ENCODE assay signal across 26 mouse cellular contexts in genomic region chr12:106676566-106676965, GRCm38 (mm10).
DNase-seq lines count a peak whose midpoint lies in the region; ATAC-seq and TF ChIP-seq lines count a peak whose summit lies in the region.
"Had no signal": no experiment of that assay in that cellular context is flagged by ENCODE, and none has a peak within 500 bp of the region (broad histone marks: within the 10 kb centered on the region; RNA-seq: fewer than 3 reads in every experiment).

No protein-coding gene starts in this region.

- no peak for TF ChIP-seq CTCF in lung, embryonic 14.5 days (IDR thresholded peaks at IDR 0.05; ENCODE audit: low read depth)
- TF ChIP-seq CTCF in stomach, postnatal 0 days (IDR thresholded peaks at IDR 0.05; ENCODE audit: low read depth), result no peak
- TF ChIP-seq CTCF in cerebellum, adult 2 months (IDR thresholded peaks at IDR 0.05; ENCODE audit: borderline replicate concordance, insufficient read depth, low read depth, low read length), result no peak

- H3K9ac ChIP-seq in lung, embryonic 14.5 days, result no peak overlapping the region
- no peak overlapping the region for H3K9ac ChIP-seq in embryonic facial prominence, embryonic 15.5 days
- H3K9ac ChIP-seq in limb, embryonic 12.5 days (replicated peaks), result no peak overlapping the region
- H3K9ac ChIP-seq in stomach, postnatal 0 days (ENCODE audit: low read length), result no peak overlapping the region
- H3K9ac ChIP-seq: forebrain, embryonic 13.5 days; heart, embryonic 13.5 days; hindbrain, embryonic 15.5 days; liver, embryonic 15.5 days; lung, embryonic 15.5 days; midbrain, embryonic 12.5 days; neural tube, embryonic 12.5 days had no signal

- no peaks in the 10 kb centered on the region for H3K4me1 ChIP-seq in lung, embryonic 14.5 days (ENCODE audit: insufficient read depth)
- H3K4me1 ChIP-seq in embryonic facial prominence, embryonic 15.5 days, result 0 out of 2 replicates have a peak, but pooled peaks cover 5% of the 10 kb centered on the region
- peaks cover 42% of the 10 kb centered on the region for H3K4me1 ChIP-seq in limb, embryonic 12.5 days (replicated peaks)
- no peaks in the 10 kb centered on the region for H3K4me1 ChIP-seq in stomach, postnatal 0 days (replicated peaks; ENCODE audit: control insufficient read depth, insufficient read depth)
- H3K4me1 ChIP-seq in cerebellum, adult 2 months (ENCODE audit: control insufficient read depth, insufficient read depth, low read length), result no peaks in the 10 kb centered on the region
- H3K4me1 ChIP-seq: liver, embryonic 15.5 days; lung, embryonic 15.5 days; megakaryocyte, embryonic 14.5 days; neural tube, embryonic 12.5 days had no signal

- no peak for TF ChIP-seq POLR2A in cerebellum, adult 2 months (IDR thresholded peaks at IDR 0.05; ENCODE audit: borderline replicate concordance, insufficient read depth, low read length)

- peak; percentile 2 for DNase-seq in lung, embryonic 14.5 days
- DNase-seq in lung, postnatal 14 days, result no peak
- no peak for DNase-seq in stomach, postnatal 0 days (ENCODE audit: low spot score)
- DNase-seq in layer of hippocampus, adult 9-11 months, result no peak
- DNase-seq in cerebellum, adult 2 months, result no peak
- DNase-seq: adrenal gland, postnatal 14 days; cerebellum, adult 11-12 months; cerebellum, postnatal 10 days; gastrocnemius, postnatal 36 days; heart, adult 2 months; heart, postnatal 10 days; kidney, adult 2 months; kidney, postnatal 4 days; lung, postnatal 36 days had no signal

- no peaks in the 10 kb centered on the region for H3K36me3 ChIP-seq in lung, embryonic 14.5 days (ENCODE audit: insufficient read depth)
- no peaks in the 10 kb centered on the region for H3K36me3 ChIP-seq in embryonic facial prominence, embryonic 15.5 days
- H3K36me3 ChIP-seq in limb, embryonic 12.5 days, result no peaks in the 10 kb centered on the region
- no peaks in the 10 kb centered on the region for H3K36me3 ChIP-seq in stomach, postnatal 0 days (ENCODE audit: control insufficient read depth, insufficient read depth, low read length)
- H3K36me3 ChIP-seq: heart, embryonic 13.5 days; hindbrain, embryonic 15.5 days; liver, embryonic 15.5 days; lung, embryonic 15.5 days; midbrain, embryonic 12.5 days; neural tube, embryonic 12.5 days had no signal

- H3K4me3 ChIP-seq in lung, embryonic 14.5 days (ENCODE audit: low read depth, low read length), result no peak overlapping the region
- no peak overlapping the region for H3K4me3 ChIP-seq in embryonic facial prominence, embryonic 15.5 days (replicated peaks)
- no peak overlapping the region for H3K4me3 ChIP-seq in limb, embryonic 12.5 days (replicated peaks)
- no peak overlapping the region for H3K4me3 ChIP-seq in stomach, postnatal 0 days (ENCODE audit: low read depth, low read length)
- no peak overlapping the region for H3K4me3 ChIP-seq in cerebellum, adult 2 months (replicated peaks; ENCODE audit: insufficient read depth, low read depth, low read length)
- H3K4me3 ChIP-seq: forebrain, embryonic 13.5 days; heart, adult 2 months; heart, embryonic 13.5 days; hindbrain, embryonic 15.5 days; liver, embryonic 15.5 days; lung, embryonic 15.5 days; megakaryocyte, embryonic 14.5 days; midbrain, embryonic 12.5 days; myocyte; neural tube, embryonic 12.5 days had no signal

- TF ChIP-seq EP300 in stomach, postnatal 0 days (optimal IDR thresholded peaks at IDR 0.05), result no peak

- WGBS in lung, embryonic 14.5 days, result 40% methylated on average over 7 of the region's 7 CpGs
- WGBS in embryonic facial prominence, embryonic 15.5 days, result 23% methylated on average over 7 of the region's 7 CpGs
- 17% methylated on average over 7 of the region's 7 CpGs for WGBS in limb, embryonic 12.5 days
- WGBS in stomach, postnatal 0 days, result 42% methylated on average over 7 of the region's 7 CpGs
- WGBS in cerebellum, adult 2 months, result 65% methylated on average over 7 of the region's 7 CpGs

- no peak for ATAC-seq in lung, embryonic 14.5 days (ENCODE audit: insufficient read depth)
- peak; percentile 70 for ATAC-seq in embryonic facial prominence, embryonic 15.5 days (ENCODE audit: insufficient number of reproducible peaks, low FRiP score, low TSS enrichment, low read depth)
- peak; percentile 90 for ATAC-seq in limb, embryonic 12.5 days (ENCODE audit: insufficient number of reproducible peaks, insufficient read depth, low FRiP score, low TSS enrichment, low read depth)
- ATAC-seq in stomach, postnatal 0 days (ENCODE audit: low FRiP score, low TSS enrichment), result no peak
- ATAC-seq: CD4-positive, CD25-positive, alpha-beta regulatory T cell, adult 4 months; forebrain, embryonic 13.5 days had no signal

- H3K27ac ChIP-seq in lung, embryonic 14.5 days (ENCODE audit: low read depth), result no peak overlapping the region
- no peak overlapping the region for H3K27ac ChIP-seq in embryonic facial prominence, embryonic 15.5 days (replicated peaks)
- peak overlapping the region; percentile 85 for H3K27ac ChIP-seq in limb, embryonic 12.5 days
- no peak overlapping the region for H3K27ac ChIP-seq in stomach, postnatal 0 days (replicated peaks)
- H3K27ac ChIP-seq in cerebellum, adult 2 months (ENCODE audit: insufficient read depth, low read length), result no peak overlapping the region
- H3K27ac ChIP-seq: forebrain, embryonic 13.5 days; heart, adult 2 months; heart, embryonic 13.5 days; hindbrain, embryonic 15.5 days; liver, embryonic 15.5 days; lung, embryonic 15.5 days; midbrain, embryonic 12.5 days; neural tube, embryonic 12.5 days had no signal

- H3K4me2 ChIP-seq in lung, embryonic 14.5 days, result no peak overlapping the region
- H3K4me2 ChIP-seq in embryonic facial prominence, embryonic 15.5 days (replicated peaks), result no peak overlapping the region
- H3K4me2 ChIP-seq in limb, embryonic 12.5 days, result peak overlapping the region; percentile 11
- H3K4me2 ChIP-seq in stomach, postnatal 0 days (replicated peaks; ENCODE audit: low read depth), result no peak overlapping the region
- H3K4me2 ChIP-seq: forebrain, embryonic 13.5 days; heart, embryonic 13.5 days; hindbrain, embryonic 15.5 days; liver, embryonic 15.5 days; lung, embryonic 15.5 days; midbrain, embryonic 12.5 days; neural tube, embryonic 12.5 days had no signal

- H3K9me3 ChIP-seq in lung, embryonic 14.5 days (ENCODE audit: low read depth, low read length), result no peaks in the 10 kb centered on the region
- H3K9me3 ChIP-seq in embryonic facial prominence, embryonic 15.5 days (replicated peaks), result no peaks in the 10 kb centered on the region
- no peaks in the 10 kb centered on the region for H3K9me3 ChIP-seq in limb, embryonic 12.5 days
- H3K9me3 ChIP-seq in stomach, postnatal 0 days (ENCODE audit: control insufficient read depth, low read length), result no peaks in the 10 kb centered on the region
- H3K9me3 ChIP-seq: forebrain, embryonic 13.5 days; heart, embryonic 13.5 days; hindbrain, embryonic 15.5 days; liver, embryonic 15.5 days; lung, embryonic 15.5 days; midbrain, embryonic 12.5 days; neural tube, embryonic 12.5 days had no signal

- no peaks in the 10 kb centered on the region for H3K27me3 ChIP-seq in lung, embryonic 14.5 days (ENCODE audit: insufficient read depth, low read length)
- H3K27me3 ChIP-seq in embryonic facial prominence, embryonic 15.5 days, result no peaks in the 10 kb centered on the region
- H3K27me3 ChIP-seq in limb, embryonic 12.5 days, result no peaks in the 10 kb centered on the region; the same call in 1 of the 2 replicates
- H3K27me3 ChIP-seq in stomach, postnatal 0 days (ENCODE audit: control insufficient read depth, insufficient read depth, low read length), result no peaks in the 10 kb centered on the region
- H3K27me3 ChIP-seq in cerebellum, adult 2 months (ENCODE audit: control insufficient read depth, insufficient read depth, low read length), result no peaks in the 10 kb centered on the region; the same call in 1 of the 2 replicates
- H3K27me3 ChIP-seq: forebrain, embryonic 13.5 days; hindbrain, embryonic 15.5 days; liver, embryonic 15.5 days; lung, embryonic 15.5 days; megakaryocyte, embryonic 14.5 days; neural tube, embryonic 12.5 days had no signal

Comparison
In these comparisons a context has a peak if more than half of its experiments do, and no peak if none do; other contexts are left out.
1. ATAC-seq: peak in embryonic facial prominence, embryonic 15.5 days (single experiment) and limb, embryonic 12.5 days (single experiment); none in lung, embryonic 14.5 days (single experiment) and stomach, postnatal 0 days (single experiment).